Mouse (Mus musculus) brain, adult 2 months (tissue): Measurements from ENCODE around the gene Spata2.

ENCODE experiments used
- DNase-seq: peaks from one replicate; pipeline ENCODE4 v3.0.0; 2011; ENCODE audit warnings: low read depth, low spot score

Spata2 gene

GRCm38 (mm10) chr2:167483081-167483826 is 9.4 kb downstream of the Spata2 start:
- DNase-seq, result no peak

DNA sequence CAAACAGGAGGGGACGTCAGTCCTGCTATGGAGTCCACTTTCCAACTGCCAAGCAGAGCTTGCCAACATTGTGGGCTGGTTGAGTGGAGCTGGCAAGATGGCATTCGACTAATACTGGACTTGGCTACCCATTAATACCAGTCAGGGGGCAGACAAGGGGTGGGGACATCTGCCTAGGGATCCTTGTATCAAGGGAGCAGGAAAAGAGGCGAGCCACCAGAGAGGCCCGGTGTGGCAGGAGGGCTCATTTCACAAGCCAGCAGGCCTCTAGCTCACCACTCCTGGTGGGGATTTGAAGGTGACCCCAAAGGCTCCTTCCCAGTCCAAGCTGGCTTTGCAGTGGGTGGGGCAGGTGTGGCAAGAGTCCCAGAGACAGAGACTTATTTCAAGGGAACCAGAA is 10.0 kb downstream of the Spata2 start:
- no peak for DNase-seq

- no peak for DNase-seq
Observed at GRCm38 (mm10) chr2:167479501-167479900, 13.2 kb downstream of the Spata2 start.

- DNase-seq, result no peak
Observed at GRCm38 (mm10) chr2:167478128-167478527, 14.6 kb downstream of the Spata2 start.

DNA sequence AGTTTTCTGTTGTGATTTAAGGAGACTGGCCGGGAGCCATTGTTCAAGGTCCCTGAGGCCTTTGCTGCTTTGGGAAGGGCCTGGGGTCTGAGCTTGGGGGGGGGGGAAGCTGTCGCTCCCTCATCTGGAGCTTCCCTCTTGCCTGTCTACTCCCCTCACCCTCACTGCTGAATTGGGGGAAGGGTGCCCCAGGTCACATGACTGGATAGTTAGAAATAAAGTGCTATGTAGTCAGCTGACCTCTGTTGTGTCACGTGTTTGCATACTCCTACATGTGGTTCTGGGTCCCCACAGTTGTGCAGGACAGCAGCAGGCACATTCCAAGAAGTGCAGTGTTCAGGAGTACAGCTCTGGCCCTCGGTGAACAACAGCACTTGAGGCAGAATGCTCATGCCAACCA is 15.9 kb downstream of the Spata2 start:
- no peak for DNase-seq

GRCm38 (mm10) chr2:167476200-167476688 is 16.4 kb downstream of the Spata2 start:
- DNase-seq, result peak; percentile 96

- no peak for DNase-seq
Observed at GRCm38 (mm10) chr2:167475596-167475995, 17.1 kb downstream of the Spata2 start.

GRCm38 (mm10) chr2:167474218-167474617 is 18.5 kb downstream of the Spata2 start:
- DNase-seq, result no peak

- peak; percentile 99 for DNase-seq
Observed at GRCm38 (mm10) chr2:167471585-167471984, 21.1 kb downstream of the Spata2 start.

DNA sequence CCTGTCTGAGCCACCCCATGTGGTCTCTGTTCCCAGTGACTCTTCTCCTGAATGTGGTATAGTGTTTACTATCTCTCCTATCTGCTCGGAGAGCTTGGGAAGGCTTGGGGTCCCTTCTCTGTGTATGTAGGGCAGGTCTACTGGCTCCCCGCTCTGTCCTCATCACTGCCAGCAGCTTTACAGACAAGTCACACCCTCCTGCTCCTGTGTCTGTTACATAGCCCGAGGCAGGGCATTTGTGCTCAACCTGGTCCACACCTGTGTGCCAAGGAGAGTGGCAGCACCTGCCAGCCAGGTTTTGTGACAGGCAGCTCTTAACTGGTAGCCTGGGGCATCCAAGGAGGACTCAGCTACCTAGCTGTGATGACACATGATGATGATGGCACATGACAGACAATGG is 22.1 kb downstream of the Spata2 start:
- DNase-seq, result peak; percentile 69

- DNase-seq, result no peak
Observed at GRCm38 (mm10) chr2:167468444-167468843, 24.2 kb downstream of the Spata2 start.

GRCm38 (mm10) chr2:167467214-167467613 is 25.5 kb downstream of the Spata2 start:
- DNase-seq, result no peak

DNA sequence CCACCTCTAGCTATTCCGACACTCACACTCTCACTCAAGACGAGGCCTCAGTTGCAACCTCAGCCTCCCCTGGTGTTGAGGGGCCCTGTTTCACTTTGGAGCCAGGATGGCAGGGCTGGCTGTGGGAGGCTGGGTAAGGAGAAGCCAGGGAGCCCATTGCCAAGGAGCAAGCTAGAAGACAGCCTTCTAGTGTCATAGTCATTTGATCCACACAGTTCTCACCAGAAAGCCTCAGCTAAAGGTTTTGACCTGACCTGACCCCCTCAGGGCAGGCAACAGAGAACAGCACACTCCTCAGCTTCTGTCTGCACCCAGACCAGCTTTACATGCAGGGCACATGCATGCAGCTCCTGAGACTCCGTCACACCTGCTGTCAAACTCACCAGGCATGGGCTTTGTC is 26.7 kb downstream of the Spata2 start:
- no peak for DNase-seq

GRCm38 (mm10) chr2:167463802-167464201 is 28.9 kb downstream of the Spata2 start:
- DNase-seq, result no peak

GRCm38 (mm10) chr2:167462954-167463353 is 29.7 kb downstream of the Spata2 start:
- peak; percentile 86 for DNase-seq

- peak; percentile 97 for DNase-seq
Observed at GRCm38 (mm10) chr2:167459071-167459865, 33.4 kb downstream of the Spata2 start.

- no peak for DNase-seq
Observed at GRCm38 (mm10) chr2:167458548-167458947, 34.1 kb downstream of the Spata2 start.

DNA sequence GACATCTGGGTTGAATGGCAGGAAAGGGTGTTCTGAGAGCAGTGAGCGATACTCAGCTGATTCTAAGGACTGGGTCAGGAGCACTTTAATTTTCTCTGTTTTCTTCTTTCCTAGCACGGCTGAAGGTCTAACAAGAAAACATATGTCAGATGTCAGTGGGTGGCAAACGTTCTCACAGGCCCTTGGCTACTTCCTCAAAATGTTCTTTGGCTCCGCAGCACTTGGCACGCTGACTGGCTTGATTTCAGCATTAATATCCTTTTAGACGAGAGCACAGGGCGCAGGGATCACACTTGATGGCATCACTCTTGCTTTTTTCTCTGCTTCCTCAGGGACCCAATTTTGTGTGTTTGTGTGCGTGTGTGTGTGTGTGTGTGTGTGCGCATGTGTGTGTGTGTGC is 35.5 kb downstream of the Spata2 start:
- DNase-seq, result peak; percentile 96

DNA sequence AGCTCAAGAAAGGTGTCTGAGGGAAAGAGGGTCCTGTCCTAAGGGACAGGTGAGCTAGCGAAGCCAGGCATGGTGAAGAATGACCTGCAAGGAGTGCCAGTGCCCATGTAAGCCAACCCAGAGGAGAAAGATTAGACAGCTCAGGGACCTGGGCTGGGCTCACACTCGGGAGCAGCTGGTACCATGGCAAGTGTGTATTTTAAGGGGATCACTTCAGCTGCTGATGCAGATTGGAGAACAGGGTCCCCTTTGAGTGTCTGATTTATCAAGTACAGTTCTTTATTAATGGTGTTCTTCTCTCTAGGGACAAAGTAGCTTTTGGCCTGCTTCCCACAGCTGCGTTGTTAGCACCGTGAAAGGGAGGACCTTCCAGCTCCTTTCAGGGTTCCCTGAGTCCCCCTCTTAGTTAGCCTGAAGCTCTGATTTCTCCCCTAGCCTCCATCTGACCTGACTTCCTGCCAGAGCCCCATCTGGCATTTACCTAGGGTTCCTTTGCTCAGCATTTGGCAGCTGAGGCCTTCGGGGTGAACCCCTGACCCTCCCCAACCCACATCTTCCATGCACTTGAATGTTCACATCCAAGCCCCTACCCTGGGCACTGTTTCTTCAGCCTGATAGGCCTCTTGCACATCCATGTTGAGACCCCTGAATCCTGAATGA is 36.2 kb downstream of the Spata2 start:
- peak; percentile 66 for DNase-seq

- DNase-seq, result peak; percentile 79
Observed at GRCm38 (mm10) chr2:167453814-167454213, 38.9 kb downstream of the Spata2 start.

DNA sequence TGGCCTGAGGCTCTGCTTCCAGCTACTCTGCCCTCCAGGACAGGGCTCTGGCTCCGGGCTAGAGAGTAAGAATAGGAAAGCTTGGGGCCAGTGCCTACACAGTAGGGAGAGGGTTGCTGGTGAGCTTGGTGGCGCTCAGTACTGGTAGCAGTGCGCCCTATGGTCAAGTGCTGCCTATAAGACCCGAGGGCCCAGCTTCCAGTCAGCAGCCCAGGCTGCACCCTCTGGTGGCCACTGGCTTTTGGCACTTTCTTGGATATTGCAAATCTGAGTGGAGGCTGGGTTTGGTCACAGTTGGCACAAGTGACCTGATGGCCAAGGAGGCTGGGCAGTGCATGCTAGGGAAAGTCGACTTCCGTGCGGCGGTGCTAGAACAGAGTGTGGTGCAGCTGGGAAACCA is 42.0 kb downstream of the Spata2 start:
- peak; percentile 75 for DNase-seq
